Comparison of ENCODE assay signal across 8 mouse cellular contexts in genomic region chr11:82845415-82846078, GRCm38 (mm10). TPM values are rescaled to one million over a fixed set of nuclear protein-coding genes. Genes with fewer than 3 reads are reported as not detected.
A peak's percentile ranks its signal among the peaks of the same experiment; 100 is the strongest.
DNase-seq lines count a peak whose midpoint lies in the region; ATAC-seq and TF ChIP-seq lines count a peak whose summit lies in the region.

No protein-coding gene starts in this region.

- WGBS in forebrain, embryonic 13.5 days = 26% methylated on average over 16 of the region's 16 CpGs
- 5% methylated on average over 15 of the region's 16 CpGs for WGBS in macrophage (ENCODE audit: missing documents)

- H3K4me3 ChIP-seq in MEL (ENCODE audit: control insufficient read depth in 1 of 2, insufficient read depth in 1 of 2, low read depth in 2 of 2, low read length in 2 of 2) (peak overlapping the region; percentile 53 to 59), macrophage (ENCODE audit: inconsistent target) (peak overlapping the region; percentile 23)
- peak overlapping the region; percentile 10; the same call in 1 of the 2 replicates for H3K4me3 ChIP-seq in forebrain, embryonic 13.5 days
- H3K4me3 ChIP-seq in left cerebral cortex, adult 2 months = peak overlapping the region; percentile 27

- peak overlapping the region; percentile 88 for H3K27ac ChIP-seq in MEL (ENCODE audit: control insufficient read depth, low read depth, low read length)
- no peak overlapping the region for H3K27ac ChIP-seq in forebrain, embryonic 13.5 days
- H3K27ac ChIP-seq in left cerebral cortex, adult 2 months = peak overlapping the region; percentile 80
- H3K27ac ChIP-seq in macrophage = peak overlapping the region; percentile 36

- no peaks in the 10 kb centered on the region for H3K9me3 ChIP-seq in MEL (replicated peaks; ENCODE audit: insufficient read depth, low read length)
- H3K9me3 ChIP-seq in forebrain, embryonic 13.5 days (replicated peaks) = no peaks in the 10 kb centered on the region

- TF ChIP-seq CTCF in MEL (IDR thresholded peaks at IDR 0.05 in 2 of 3, conservative IDR thresholded peaks at IDR 0.05 in 1 of 3; ENCODE audit: control insufficient read depth in 1 of 3, insufficient read depth in 1 of 3, low read depth in 2 of 3, low read length in 3 of 3, poor library complexity in 1 of 3, severe bottlenecking in 1 of 3) = 0 out of 6 replicates have a peak, but pooled peaks of 1 of the 3 experiments have one; percentile 5
- no peak; the same call in 1 of the 2 replicates for TF ChIP-seq CTCF in left cerebral cortex, adult 2 months (IDR thresholded peaks at IDR 0.05)

- DNase-seq in MEL (ENCODE audit: low read depth, low spot score) = peak; percentile 92
- peak; percentile 70 for DNase-seq in c-Kit-positive CD71-negative TER-119-negative erythroid progenitor cells, embryonic 14.5 days (ENCODE audit: low read depth)
- DNase-seq in heart, postnatal 25 days (ENCODE audit: low spot score) = peak; percentile 49
- peak; percentile 33 to 41 for DNase-seq in left cerebral cortex, adult 2 months (ENCODE audit: extremely low spot score in 1 of 2, low spot score in 2 of 2)
- peak; percentile 34 to 46 for DNase-seq in right cerebral cortex, adult 2 months (ENCODE audit: low spot score in 2 of 2)

- peak overlapping the region; percentile 38 for H3K4me2 ChIP-seq in forebrain, embryonic 13.5 days

- H3K9ac ChIP-seq in MEL (ENCODE audit: control insufficient read depth, low read depth, low read length, poor library complexity, severe bottlenecking) = peak overlapping the region; percentile 67
- H3K9ac ChIP-seq in forebrain, embryonic 13.5 days = peak overlapping the region; percentile 38

- peaks cover 0 to 32% of the 10 kb centered on the region in 2 experiments; a peak in 2 of 4 replicates for H3K36me3 ChIP-seq in MEL (ENCODE audit: control insufficient read depth in 1 of 2, insufficient read depth in 2 of 2, low read length in 2 of 2)
- H3K36me3 ChIP-seq in forebrain, embryonic 13.5 days (ENCODE audit: poor library complexity, severe bottlenecking) = no peaks in the 10 kb centered on the region
- no peaks in the 10 kb centered on the region for H3K36me3 ChIP-seq in macrophage (ENCODE audit: inconsistent target)

- no peak for ATAC-seq in forebrain, embryonic 13.5 days
- no peak for ATAC-seq in CD4-positive, CD25-positive, alpha-beta regulatory T cell, adult 4 months

- H3K27me3 ChIP-seq in MEL (ENCODE audit: control insufficient read depth in 1 of 2, insufficient read depth in 2 of 2, low read length in 2 of 2) = no peaks in the 10 kb centered on the region
- H3K27me3 ChIP-seq in forebrain, embryonic 13.5 days = 0 out of 2 replicates have a peak, but pooled peaks cover 2% of the 10 kb centered on the region

- H3K79me2 ChIP-seq in MEL (ENCODE audit: control insufficient read depth, insufficient read depth, low read length, poor library complexity) (peaks cover 3% of the 10 kb centered on the region), macrophage (ENCODE audit: inconsistent target) (peaks cover 12% of the 10 kb centered on the region; the same call in 1 of the 2 replicates)

- no peak for TF ChIP-seq RAD21 in MEL (IDR thresholded peaks at IDR 0.05; ENCODE audit: low read depth, low read length)

- intact Hi-C loops in heart, postnatal 25 days (cut with DNase I) = no loop called here
- intact Hi-C loops in left cerebral cortex, adult 2 months (cut with DNase I) = no loop called here

- TF ChIP-seq POLR2A in MEL (IDR thresholded peaks at IDR 0.05; ENCODE audit: control insufficient read depth in 1 of 2, insufficient read depth in 1 of 2, low read depth in 1 of 2, low read length in 2 of 2, poor library complexity in 1 of 2) = peak in 1 of 2 experiments; percentile 62; a peak in 2 of 4 replicates

- peaks cover 21 to 31% of the 10 kb centered on the region in 2 experiments for H3K4me1 ChIP-seq in MEL (ENCODE audit: control insufficient read depth in 1 of 2, insufficient read depth in 2 of 2, low read length in 2 of 2)
- H3K4me1 ChIP-seq in forebrain, embryonic 13.5 days = peaks cover 39% of the 10 kb centered on the region

- TF ChIP-seq EP300 in MEL (IDR thresholded peaks at IDR 0.05; ENCODE audit: low read depth in 1 of 2, low read length in 2 of 2) = peak; percentile 28 to 63; a peak in 3 of 4 replicates

TF ChIP-seq in MEL, 35 proteins besides CTCF, POLR2A, EP300 and RAD21:
- TF ChIP-seq ETS1 (IDR thresholded peaks at IDR 0.05; ENCODE audit: low read depth, low read length) (peak; percentile 57), TAL1 (IDR thresholded peaks at IDR 0.05; ENCODE audit: low read length) (no peak), USF2 (IDR thresholded peaks at IDR 0.05; ENCODE audit: borderline replicate concordance in 1 of 2, insufficient read depth in 1 of 2, low read depth in 1 of 2, low read length in 2 of 2) (peak in 1 of 2 experiments; percentile 43; a peak in 1 of 4 replicates), RCOR1 (IDR thresholded peaks at IDR 0.05; ENCODE audit: low read depth, low read length) (peak; percentile 14; the same call in 1 of the 2 replicates), TBP (IDR thresholded peaks at IDR 0.05; ENCODE audit: low read depth, low read length) (peak; percentile 63; the same call in 1 of the 2 replicates), NELFE (IDR thresholded peaks at IDR 0.05; ENCODE audit: low read depth, low read length) (peak; percentile 50; the same call in 1 of the 2 replicates), MAZ (IDR thresholded peaks at IDR 0.05; ENCODE audit: low read depth, low read length) (no peak), MXI1 (IDR thresholded peaks at IDR 0.05; ENCODE audit: low read depth, low read length) (peak; percentile 91), MYC (IDR thresholded peaks at IDR 0.05; ENCODE audit: low read depth, low read length) (peak; percentile 95), SIN3A (IDR thresholded peaks at IDR 0.05; ENCODE audit: low read length) (peak; percentile 79; the same call in 1 of the 2 replicates), NRF1 (IDR thresholded peaks at IDR 0.05; ENCODE audit: insufficient read depth, low read depth, low read length, poor library complexity, severe bottlenecking) (no peak), MAX (IDR thresholded peaks at IDR 0.05; ENCODE audit: low read length) (peak; percentile 98), ZMIZ1 (IDR thresholded peaks at IDR 0.05; ENCODE audit: low read depth, low read length) (peak; percentile 47; the same call in 1 of the 2 replicates), USF1 (IDR thresholded peaks at IDR 0.05; ENCODE audit: low read depth, low read length) (peak; percentile 86), TCF12 (IDR thresholded peaks at IDR 0.05; ENCODE audit: low read depth, low read length) (peak; percentile 41; the same call in 1 of the 2 replicates), JUND (IDR thresholded peaks at IDR 0.05; ENCODE audit: low read depth, low read length) (0 out of 2 replicates have a peak, but pooled peaks have one; percentile 28), ZNF384 (IDR thresholded peaks at IDR 0.05; ENCODE audit: low read depth, low read length) (no peak)
TF ChIP-seq in MEL: peak in this region for 13.

RNA-seq across cellular contexts. Expression of gene Rffl, which starts 25.5 kb away (rescaled TPM):
- 15.5 and 17.8 TPM in 2 replicates for total RNA-seq in MEL (2012; rRNA removed)
- polyA plus RNA-seq in MEL (2012; ENCODE audit: insufficient read depth in 1 of 2, insufficient read length in 2 of 2, low read depth in 1 of 2, low replicate concordance in 2 of 2, missing spikeins in 1 of 2) (10 to 100 TPM in 1 of 2 experiments, not detected in 1; 15.2 TPM), macrophage (2018) (3.1 to 7.7 TPM (median 5.0 TPM) in 3 replicates)
- polyA plus RNA-seq in forebrain, embryonic 13.5 days (2015; fragmentation: Nextera tagmentation; extraction: Ambion mirVana) = 14.4 and 15.1 TPM in 2 replicates
- total RNA-seq in heart, postnatal 25 days (2021) = 1 to 10 TPM; 3.8 to 4.2 TPM
- 1 to 10 TPM; 8.8 to 9.1 TPM for total RNA-seq in left cerebral cortex, adult 2 months (2021)
- 100 to 1,000 TPM in 5 of 26 experiments, 10 to 100 TPM in 21; 15.0 to 117 (median 32.3) TPM for total RNA-seq in macrophage (2018; cell fraction: chromatin; rRNA removed)
- total RNA-seq in macrophage (2018; cell fraction: cytosol; rRNA removed) = 10 to 100 TPM in 9 of 26 experiments, 1 to 10 TPM in 17; 4.6 to 45.6 (median 8.9) TPM
- total RNA-seq in macrophage (2018; cell fraction: nucleus; rRNA removed) = 100 to 1,000 TPM in 1 of 26 experiments, 10 to 100 TPM in 22, 1 to 10 TPM in 3; 6.6 to 103 (median 36.2) TPM
- polyA plus RNA-seq in CD4-positive, CD25-positive, alpha-beta regulatory T cell, adult 4 months (2017; shearing (Covaris generic)) = 10 to 100 TPM in 1 of 2 experiments, 1 to 10 TPM in 1; 8.6 to 10.2 TPM

RNA-seq across cellular contexts. Expression of gene Rad51d, which starts 44.9 kb away (rescaled TPM):
- total RNA-seq in MEL (2012; rRNA removed) = 21.1 and 25.6 TPM in 2 replicates
- polyA plus RNA-seq in MEL (2012; ENCODE audit: insufficient read depth in 1 of 2, insufficient read length in 2 of 2, low read depth in 1 of 2, low replicate concordance in 2 of 2, missing spikeins in 1 of 2) (10 to 100 TPM in 1 of 2 experiments, not detected in 1; 30.0 TPM), macrophage (2018) (6.3 to 8.1 TPM (median 7.7 TPM) in 3 replicates)
- polyA plus RNA-seq in forebrain, embryonic 13.5 days (2015; fragmentation: Nextera tagmentation; extraction: Ambion mirVana) = 10.9 and 12.8 TPM in 2 replicates
- 1 to 10 TPM; 8.0 to 9.3 TPM for total RNA-seq in heart, postnatal 25 days (2021)
- 10 to 100 TPM; 16.9 to 19.8 TPM for total RNA-seq in left cerebral cortex, adult 2 months (2021)
- 10 to 100 TPM in 14 of 26 experiments, 1 to 10 TPM in 12; 2.7 to 28.2 (median 12.2) TPM for total RNA-seq in macrophage (2018; cell fraction: chromatin; rRNA removed)
- 10 to 100 TPM in 12 of 26 experiments, 1 to 10 TPM in 14; 3.4 to 12.7 (median 9.8) TPM for total RNA-seq in macrophage (2018; cell fraction: cytosol; rRNA removed)
- 10 to 100 TPM in 13 of 26 experiments, 1 to 10 TPM in 13; 3.7 to 23.6 (median 10.2) TPM for total RNA-seq in macrophage (2018; cell fraction: nucleus; rRNA removed)
- 10 to 100 TPM; 26.7 to 35.3 TPM for polyA plus RNA-seq in CD4-positive, CD25-positive, alpha-beta regulatory T cell, adult 4 months (2017; shearing (Covaris generic))

RNA-seq across cellular contexts. Expression of gene Fndc8, which starts 46.4 kb away (rescaled TPM):
- total RNA-seq in MEL (2012; rRNA removed) = 0.07 and 0.15 TPM in 2 replicates
- polyA plus RNA-seq in MEL (2012; ENCODE audit: insufficient read depth in 1 of 2, insufficient read length in 2 of 2, low read depth in 1 of 2, low replicate concordance in 2 of 2, missing spikeins in 1 of 2) (under 1 TPM in 1 of 2 experiments, not detected in 1; 0.72 TPM), macrophage (2018) (not detected in 3 replicates)
- 0.22 and 0.42 TPM in 2 replicates for polyA plus RNA-seq in forebrain, embryonic 13.5 days (2015; fragmentation: Nextera tagmentation; extraction: Ambion mirVana)
- not detected for total RNA-seq in heart, postnatal 25 days (2021)
- not detected for total RNA-seq in left cerebral cortex, adult 2 months (2021)
- not detected for total RNA-seq in macrophage (2018; cell fraction: chromatin; rRNA removed)
- total RNA-seq in macrophage (2018; cell fraction: cytosol; rRNA removed) = not detected
- total RNA-seq in macrophage (2018; cell fraction: nucleus; rRNA removed) = not detected
- polyA plus RNA-seq in CD4-positive, CD25-positive, alpha-beta regulatory T cell, adult 4 months (2017; shearing (Covaris generic)) = under 1 TPM in 1 of 2 experiments, not detected in 1; 0.24 TPM

Comparison
In these comparisons a context has a peak if more than half of its experiments do, and no peak if none do; other contexts are left out.
1. DNase-seq: peak in every context shown above with its lines; median percentile 92 in MEL; 70 in c-Kit-positive CD71-negative TER-119-negative erythroid progenitor cells, embryonic 14.5 days; 49 in heart, postnatal 25 days; 40 in right cerebral cortex, adult 2 months; 37 in left cerebral cortex, adult 2 months.